Mouse (Mus musculus): ENCODE results near the gene Plet1. TPM values are rescaled to one million over a fixed set of nuclear protein-coding genes. Genes with fewer than 3 reads are reported as not detected.

The Plet1 gene
- polyA plus RNA-seq, 1 experiment from 2014 or later: 0.15 TPM

GRCm38 (mm10) chr9:50521562-50521961, 27.2 kb downstream of the Plet1 start:
- no peak overlapping the region for H3K4me2 ChIP-seq
- H3K9me3 ChIP-seq (replicated peaks): no peaks in the 10 kb centered on the region
- peaks cover 21% of the 10 kb centered on the region for H3K36me3 ChIP-seq
- H3K9ac ChIP-seq: no peak overlapping the region
- ATAC-seq: no peak
- WGBS (ENCODE audit: insufficient replicate concordance): 30% methylated on average over 2 of the region's 2 CpGs
- no peak overlapping the region for H3K4me3 ChIP-seq
- H3K4me1 ChIP-seq: peaks cover 4% of the 10 kb centered on the region; the same call in 1 of the 2 replicates
- H3K27ac ChIP-seq: no peak overlapping the region
- H3K27me3 ChIP-seq (replicated peaks): no peaks in the 10 kb centered on the region

DNA sequence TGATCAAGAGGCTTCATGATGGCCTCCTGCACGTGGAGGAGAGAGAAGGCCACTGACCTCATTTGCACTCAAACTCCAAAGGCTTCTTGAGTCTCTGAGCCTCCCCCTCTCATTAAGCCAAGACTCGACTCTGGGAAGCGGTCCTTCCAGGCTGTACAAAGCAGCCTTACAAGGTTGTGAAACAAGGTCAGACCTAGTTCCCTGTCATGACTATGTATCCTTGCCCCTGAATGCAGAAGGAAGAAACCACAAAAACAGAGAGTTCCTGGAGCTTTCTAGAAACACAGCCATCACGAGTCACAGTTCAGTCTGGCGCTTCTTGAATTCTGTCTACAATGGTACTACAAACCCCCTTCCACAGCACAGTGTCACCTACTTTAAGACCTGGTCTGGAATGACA, 28.2 kb downstream of the Plet1 start:
- H3K9ac ChIP-seq: no peak overlapping the region
- H3K9me3 ChIP-seq (replicated peaks): no peaks in the 10 kb centered on the region
- no peaks in the 10 kb centered on the region for H3K27me3 ChIP-seq (replicated peaks)
- H3K4me3 ChIP-seq: no peak overlapping the region
- H3K27ac ChIP-seq: no peak overlapping the region
- H3K4me2 ChIP-seq: no peak overlapping the region
- peaks cover 21% of the 10 kb centered on the region for H3K36me3 ChIP-seq
- ATAC-seq: no peak
- H3K4me1 ChIP-seq: peaks cover 15% of the 10 kb centered on the region
- 62% methylated on average over 5 of the region's 5 CpGs for WGBS (ENCODE audit: insufficient replicate concordance)

DNA sequence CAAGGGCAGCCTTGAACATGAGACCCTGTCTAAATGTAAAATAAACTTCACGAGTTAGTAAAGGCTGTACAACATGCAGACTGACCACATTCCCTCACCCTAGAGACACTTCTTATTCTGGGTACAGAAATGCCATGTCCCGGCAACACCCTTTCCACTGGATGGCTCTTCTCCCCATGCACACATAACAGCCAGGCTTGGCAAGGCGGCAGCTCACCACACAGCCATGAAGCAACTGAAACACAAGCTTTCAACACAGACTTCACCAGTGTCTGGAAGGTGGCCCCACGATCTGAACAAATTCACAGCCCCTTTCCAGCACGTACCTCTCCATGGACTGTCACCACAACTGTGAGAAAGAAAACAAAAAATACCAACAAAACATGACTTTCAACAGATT, 30.6 kb downstream of the Plet1 start:
- 70% methylated on average over 5 of the region's 5 CpGs for WGBS (ENCODE audit: insufficient replicate concordance)
- Histone ChIP-seq H3K9me3 (replicated peaks) (no peaks in the 10 kb centered on the region), H3K4me1 (peaks cover 20% of the 10 kb centered on the region), H3K27ac (no peak overlapping the region), H3K27me3 (replicated peaks) (no peaks in the 10 kb centered on the region), H3K36me3 (peaks cover 21% of the 10 kb centered on the region), H3K9ac (no peak overlapping the region), H3K4me2 (no peak overlapping the region), H3K4me3 (no peak overlapping the region)
- ATAC-seq: no peak

DNA sequence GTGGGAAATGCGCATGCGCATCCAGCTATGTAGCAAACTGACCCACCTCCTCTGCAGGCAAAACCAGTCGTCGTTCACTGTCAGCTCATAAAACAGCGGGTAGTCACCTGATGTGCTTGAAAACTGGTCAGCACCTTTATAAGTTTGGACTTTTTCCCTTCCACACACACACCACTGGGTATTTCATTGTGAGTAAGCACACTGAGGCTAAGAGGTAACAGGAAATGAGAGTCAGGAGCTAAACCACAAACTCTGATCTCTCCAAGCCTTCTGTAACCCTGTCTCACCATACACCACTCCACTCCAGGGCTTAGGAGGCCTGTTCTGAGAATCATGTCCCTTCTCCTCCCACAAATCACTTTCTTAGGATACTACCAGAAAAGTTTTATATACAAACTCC, 31.3 kb downstream of the Plet1 start:
- 58% methylated on average over 5 of the region's 5 CpGs for WGBS (ENCODE audit: insufficient replicate concordance)
- H3K4me1 ChIP-seq: peaks cover 20% of the 10 kb centered on the region
- no peak overlapping the region for H3K9ac ChIP-seq
- H3K9me3 ChIP-seq (replicated peaks): no peaks in the 10 kb centered on the region
- no peak overlapping the region for H3K4me3 ChIP-seq
- H3K27me3 ChIP-seq (replicated peaks): no peaks in the 10 kb centered on the region
- no peak overlapping the region for H3K27ac ChIP-seq
- H3K4me2 ChIP-seq: no peak overlapping the region
- H3K36me3 ChIP-seq: peaks cover 20% of the 10 kb centered on the region
- no peak for ATAC-seq

DNA sequence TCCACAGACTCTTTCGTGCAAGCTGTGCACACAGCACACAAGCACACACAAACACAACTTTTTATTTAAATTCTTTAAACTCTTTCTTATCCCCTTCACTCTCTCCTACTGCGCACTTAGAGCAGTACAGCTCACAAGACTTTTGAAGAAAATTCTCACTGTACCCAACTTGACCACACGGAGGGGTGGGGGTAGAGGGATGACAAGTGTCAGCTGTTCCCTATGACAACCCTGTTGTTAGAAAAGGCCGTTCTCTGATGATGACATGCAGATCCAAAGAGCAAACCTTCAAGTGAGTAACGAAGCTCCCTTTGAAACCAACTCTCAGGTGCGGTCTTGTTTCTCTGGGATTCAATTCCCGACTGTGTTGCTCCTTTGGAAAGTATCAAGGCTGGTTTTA, 33.5 kb downstream of the Plet1 start:
- ATAC-seq: 0 out of 2 replicates have a peak, but pooled peaks have one; percentile 1
- peaks cover 12% of the 10 kb centered on the region for H3K36me3 ChIP-seq
- peaks cover 20% of the 10 kb centered on the region for H3K4me1 ChIP-seq
- H3K9me3 ChIP-seq (replicated peaks): no peaks in the 10 kb centered on the region
- no peaks in the 10 kb centered on the region for H3K27me3 ChIP-seq (replicated peaks)
- H3K4me3 ChIP-seq: peak overlapping the region; percentile 83
- no peak overlapping the region for H3K27ac ChIP-seq
- peak overlapping the region; percentile 87 for H3K4me2 ChIP-seq
- H3K9ac ChIP-seq: peak overlapping the region; percentile 81
- WGBS (ENCODE audit: insufficient replicate concordance): 27% methylated on average over 7 of the region's 7 CpGs

GRCm38 (mm10) chr9:50528293-50528892, 34.1 kb downstream of the Plet1 start, which contains the start of gene Pts:
Gene Pts (minus strand): TSS chr9:50528724.
- H3K9ac ChIP-seq: peak within 1 kb of the TSS; percentile 81
- ATAC-seq: peak; percentile 98
- WGBS (ENCODE audit: insufficient replicate concordance): under 1% methylated on average over 54 of the region's 54 CpGs
- peak within 1 kb of the TSS; percentile 80 for H3K27ac ChIP-seq
- no peaks in the 10 kb centered on the region for H3K9me3 ChIP-seq (replicated peaks)
- H3K4me2 ChIP-seq: peak within 1 kb of the TSS; percentile 87
- H3K27me3 ChIP-seq (replicated peaks): no peaks in the 10 kb centered on the region
- peak within 1 kb of the TSS; percentile 83 for H3K4me3 ChIP-seq
- H3K4me1 ChIP-seq: peaks cover 24% of the 10 kb centered on the region
- peaks cover 12% of the 10 kb centered on the region for H3K36me3 ChIP-seq

- WGBS (ENCODE audit: insufficient replicate concordance): 34% methylated on average over 2 of the region's 2 CpGs
- peaks cover 27% of the 10 kb centered on the region for H3K4me1 ChIP-seq
- no peak overlapping the region for H3K4me2 ChIP-seq
- H3K4me3 ChIP-seq: no peak overlapping the region
- H3K36me3 ChIP-seq: no peaks in the 10 kb centered on the region
- H3K9ac ChIP-seq: no peak overlapping the region
- H3K27me3 ChIP-seq (replicated peaks): no peaks in the 10 kb centered on the region
- no peaks in the 10 kb centered on the region for H3K9me3 ChIP-seq (replicated peaks)
- no peak for ATAC-seq
- H3K27ac ChIP-seq: no peak overlapping the region
Measured at GRCm38 (mm10) chr9:50530890-50531289, 36.6 kb downstream of the Plet1 start.

DNA sequence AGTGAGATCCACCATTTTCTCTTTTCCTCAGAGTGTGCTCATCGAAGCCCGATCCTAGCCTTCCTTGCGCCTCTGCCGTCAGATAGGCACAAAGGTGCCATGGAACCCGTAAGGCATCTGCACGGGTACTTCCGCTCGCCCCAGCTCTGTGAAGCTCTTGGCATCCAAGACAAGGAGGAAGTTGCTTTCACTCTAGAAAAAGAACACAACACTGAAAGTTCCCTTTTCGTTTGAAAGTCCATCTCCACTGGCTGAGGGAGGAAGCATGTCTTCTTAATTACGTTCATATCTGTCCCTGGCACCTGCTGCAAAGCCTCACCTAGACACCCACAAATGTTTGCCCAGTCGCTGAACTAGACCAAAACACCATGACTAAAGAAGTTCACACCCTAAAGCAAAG, 39.0 kb downstream of the Plet1 start:
- Histone ChIP-seq H3K4me2 (peak overlapping the region; percentile 26), H3K4me3 (no peak overlapping the region), H3K27ac (0 out of 2 replicates have a peak overlapping the region, but pooled peaks have one; percentile 7), H3K9me3 (replicated peaks) (no peaks in the 10 kb centered on the region), H3K9ac (no peak overlapping the region), H3K4me1 (0 out of 2 replicates have a peak, but pooled peaks cover 10% of the 10 kb centered on the region), H3K27me3 (replicated peaks) (no peaks in the 10 kb centered on the region), H3K36me3 (no peaks in the 10 kb centered on the region)
- no peak for ATAC-seq
- WGBS (ENCODE audit: insufficient replicate concordance): 38% methylated on average over 11 of the region's 11 CpGs

DNA sequence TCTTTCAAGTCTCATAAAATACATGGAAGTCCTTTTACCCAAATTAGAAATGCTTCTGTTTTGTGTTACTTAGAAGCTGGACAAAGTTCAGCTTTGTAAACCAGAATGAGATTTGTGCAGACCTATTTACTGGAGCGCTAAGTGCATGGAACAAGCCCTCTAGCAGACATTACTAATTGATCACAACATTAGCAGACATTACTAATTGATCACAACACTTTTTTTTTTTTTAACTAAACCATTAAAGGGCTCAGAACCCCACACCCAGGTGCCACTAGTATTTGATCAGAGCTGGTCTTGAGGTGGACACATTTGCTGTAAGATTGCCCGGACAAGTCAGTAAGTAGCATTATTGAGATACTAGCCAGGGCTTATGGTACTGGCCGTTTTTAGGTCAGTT, 39.5 kb downstream of the Plet1 start:
- Histone ChIP-seq H3K9me3 (replicated peaks) (no peaks in the 10 kb centered on the region), H3K4me1 (peaks cover 15% of the 10 kb centered on the region; the same call in 1 of the 2 replicates), H3K27me3 (replicated peaks) (no peaks in the 10 kb centered on the region), H3K4me2 (peak overlapping the region; percentile 26), H3K4me3 (no peak overlapping the region), H3K9ac (no peak overlapping the region), H3K27ac (0 out of 2 replicates have a peak overlapping the region, but pooled peaks have one; percentile 7), H3K36me3 (no peaks in the 10 kb centered on the region)
- 64% methylated on average over 3 of the region's 3 CpGs for WGBS (ENCODE audit: insufficient replicate concordance)
- no peak for ATAC-seq

- H3K27ac ChIP-seq: no peak overlapping the region
- H3K9ac ChIP-seq: no peak overlapping the region
- WGBS (ENCODE audit: insufficient replicate concordance): 74% methylated on average over 5 of the region's 5 CpGs
- no peaks in the 10 kb centered on the region for H3K9me3 ChIP-seq (replicated peaks)
- H3K4me3 ChIP-seq: no peak overlapping the region
- no peaks in the 10 kb centered on the region for H3K36me3 ChIP-seq
- no peak for ATAC-seq
- no peak overlapping the region for H3K4me2 ChIP-seq
- peaks cover 19% of the 10 kb centered on the region; the same call in 1 of the 2 replicates for H3K4me1 ChIP-seq
- H3K27me3 ChIP-seq (replicated peaks): no peaks in the 10 kb centered on the region
Measured at GRCm38 (mm10) chr9:50535930-50536329, 41.6 kb downstream of the Plet1 start.

DNA sequence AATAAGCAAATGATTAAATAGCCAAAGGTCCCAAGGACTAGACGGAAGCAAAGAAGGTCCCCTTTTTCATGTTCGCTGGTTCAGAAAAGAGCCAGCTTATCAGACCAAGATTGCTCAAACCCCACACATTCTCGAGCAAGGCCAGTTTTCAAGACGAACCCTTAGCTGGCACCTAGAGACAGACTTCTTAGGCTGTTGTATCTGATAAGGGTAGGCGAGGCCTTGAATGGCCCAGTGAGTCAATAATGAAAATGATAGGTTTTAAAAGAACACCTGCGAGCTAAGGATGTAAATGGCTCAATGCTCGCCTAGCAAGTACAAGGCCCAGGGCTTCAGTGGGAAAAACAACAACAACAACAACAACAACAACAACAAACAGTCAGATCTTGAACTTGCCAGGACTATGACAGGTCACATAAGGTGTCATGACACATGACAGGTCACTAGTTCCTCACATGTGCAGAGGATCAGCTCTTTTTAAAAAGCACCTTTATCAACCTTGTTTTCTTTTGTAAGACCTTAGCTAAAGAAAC, 42.3 kb downstream of the Plet1 start:
- H3K27me3 ChIP-seq (replicated peaks): no peaks in the 10 kb centered on the region
- H3K4me2 ChIP-seq: no peak overlapping the region
- H3K4me1 ChIP-seq: peaks cover 19% of the 10 kb centered on the region; the same call in 1 of the 2 replicates
- no peak overlapping the region for H3K9ac ChIP-seq
- no peaks in the 10 kb centered on the region for H3K9me3 ChIP-seq (replicated peaks)
- no peak overlapping the region for H3K27ac ChIP-seq
- ATAC-seq: no peak
- no peak overlapping the region for H3K4me3 ChIP-seq
- 46% methylated on average over 7 of the region's 7 CpGs for WGBS (ENCODE audit: insufficient replicate concordance)
- H3K36me3 ChIP-seq: no peaks in the 10 kb centered on the region

DNA sequence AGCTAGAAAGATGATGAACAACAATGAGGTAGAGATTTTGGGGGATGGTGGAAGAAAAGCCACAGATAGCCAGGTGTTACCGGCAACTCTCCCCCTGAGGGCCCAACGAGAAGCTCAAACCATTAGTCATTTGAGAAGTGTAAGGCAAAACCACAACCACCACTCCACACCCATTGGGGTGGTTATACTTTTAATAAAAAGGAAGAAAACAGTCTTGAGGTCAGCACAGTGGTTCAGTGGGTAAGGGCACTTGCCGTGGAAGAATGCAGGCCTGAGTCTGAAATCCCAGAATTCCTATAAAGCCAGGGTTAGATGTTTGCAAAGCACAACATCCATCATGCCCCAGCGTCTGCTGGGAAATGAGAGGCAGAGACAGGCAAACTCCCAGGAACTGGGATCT, 43.0 kb downstream of the Plet1 start:
- Histone ChIP-seq H3K27ac (no peak overlapping the region), H3K9ac (no peak overlapping the region), H3K4me2 (no peak overlapping the region), H3K4me1 (peaks cover 19% of the 10 kb centered on the region; the same call in 1 of the 2 replicates), H3K36me3 (no peaks in the 10 kb centered on the region), H3K27me3 (replicated peaks) (no peaks in the 10 kb centered on the region), H3K4me3 (no peak overlapping the region), H3K9me3 (replicated peaks) (no peaks in the 10 kb centered on the region)
- no peak for ATAC-seq
- 39% methylated on average over 4 of the region's 4 CpGs for WGBS (ENCODE audit: insufficient replicate concordance)
